Mouse (Mus musculus) MEL (cell line): ENCODE data around the gene Usp39. TPM values are rescaled to one million over a fixed set of nuclear protein-coding genes. Genes with fewer than 3 reads are reported as not detected.

ENCODE experiments used
- DNase-seq: peaks from one replicate; pipeline ENCODE4 v3.0.0; 2011; ENCODE audit warnings: low read depth, low spot score
- H3K27ac ChIP-seq: 2 replicates; pipeline ENCODE4 v1.5.1; 2012; ENCODE audit warnings: low read depth, mild to moderate bottlenecking, control low read depth, low read length, moderate library complexity; ENCODE audit not compliant: control insufficient read depth
- H3K27me3 ChIP-seq, 2 experiments: fragments of 150-350 bp in 1 of 2; sonication (generic) in 1 of 2; 2 replicates each; pipeline ENCODE4 v1.6.1; 2012; ENCODE audit warnings: low read length in 2 of 2, mild to moderate bottlenecking in 2 of 2, improper control_type of control experiment in 1 of 2, moderate library complexity in 1 of 2; ENCODE audit not compliant: insufficient read depth in 2 of 2, control insufficient read depth in 1 of 2
- H3K36me3 ChIP-seq, 2 experiments: 2 replicates each; pipeline ENCODE4 v1.6.1; 2012 to 2014; ENCODE audit warnings: low read length in 2 of 2, improper control_type of control experiment in 1 of 2, inconsistent platforms in 1 of 2, mild to moderate bottlenecking in 1 of 2; ENCODE audit not compliant: insufficient read depth in 2 of 2, control insufficient read depth in 1 of 2
- H3K4me1 ChIP-seq, 2 experiments: fragments of 150-350 bp in 1 of 2; sonication (generic) in 1 of 2; 2 replicates each; pipeline ENCODE4 v1.6.1; 2012; ENCODE audit warnings: low read length in 2 of 2, improper control_type of control experiment in 1 of 2, mild to moderate bottlenecking in 1 of 2; ENCODE audit not compliant: insufficient read depth in 2 of 2, control insufficient read depth in 1 of 2
- H3K4me3 ChIP-seq, 2 experiments: fragments of 150-350 bp in 1 of 2; sonication (generic) in 1 of 2; 2 replicates each; pipeline ENCODE4 v1.5.1; 2012; ENCODE audit warnings: low read depth in 2 of 2, low read length in 2 of 2, mild to moderate bottlenecking in 2 of 2, moderate library complexity in 2 of 2, control low read depth in 1 of 2, improper control_type of control experiment in 1 of 2; ENCODE audit not compliant: control insufficient read depth in 1 of 2, insufficient read depth in 1 of 2
- H3K79me2 ChIP-seq: 2 replicates; pipeline ENCODE4 v1.6.1; 2012; ENCODE audit warnings: mild to moderate bottlenecking, low read length, moderate library complexity; ENCODE audit not compliant: control insufficient read depth, poor library complexity, insufficient read depth
- H3K9ac ChIP-seq: 2 replicates; pipeline ENCODE4 v1.6.1; 2012; ENCODE audit warnings: low read depth, mild to moderate bottlenecking, control low read depth, low read length, moderate library complexity; ENCODE audit not compliant: control insufficient read depth, poor library complexity, severe bottlenecking
- H3K9me3 ChIP-seq: fragments of 150-350 bp; sonication (generic); replicated peaks from 2 replicates; pipeline ENCODE4 v1.6.1; 2012; ENCODE audit warnings: mild to moderate bottlenecking, low read length, improper control_type of control experiment, moderate library complexity; ENCODE audit not compliant: insufficient read depth
- CHD2 ChIP-seq: IDR thresholded peaks from 2 replicates; pipeline ENCODE4 v1.6.1; 2011; ENCODE audit warnings: low read length, improper control_type of control experiment
- CTCF ChIP-seq, 3 experiments: IDR thresholded peaks in 2 of 3; conservative IDR thresholded peaks in 1 of 3; 2 replicates each; pipeline ENCODE4 v1.5.1; 2011 to 2012; ENCODE audit warnings: low read length in 3 of 3, low read depth in 2 of 3, mild to moderate bottlenecking in 2 of 3, improper control_type of control experiment in 1 of 3, inconsistent platforms in 1 of 3, mixed read lengths in 1 of 3, moderate library complexity in 1 of 3; ENCODE audit not compliant: control insufficient read depth in 1 of 3, insufficient read depth in 1 of 3, poor library complexity in 1 of 3, severe bottlenecking in 1 of 3
- ELF1 ChIP-seq: IDR thresholded peaks from 2 replicates; pipeline ENCODE4 v1.6.1; 2014; ENCODE audit warnings: low read depth, mild to moderate bottlenecking, inconsistent platforms, low read length, improper control_type of control experiment, moderate library complexity
- EP300 ChIP-seq, 2 experiments: IDR thresholded peaks; 2 replicates each; pipeline ENCODE4 v1.6.1; 2011; ENCODE audit warnings: improper control_type of control experiment in 2 of 2, low read length in 2 of 2, low read depth in 1 of 2, mild to moderate bottlenecking in 1 of 2
- GABPA ChIP-seq: IDR thresholded peaks from 2 replicates; pipeline ENCODE4 v1.6.1; 2012; ENCODE audit warnings: low read depth, mild to moderate bottlenecking, inconsistent platforms, low read length, improper control_type of control experiment, moderate library complexity
- GATA1 ChIP-seq: IDR thresholded peaks from 2 replicates; pipeline ENCODE4 v1.6.1; 2011; ENCODE audit warnings: low read depth, low read length, improper control_type of control experiment
- HCFC1 ChIP-seq: IDR thresholded peaks from 2 replicates; pipeline ENCODE4 v1.6.1; 2012; ENCODE audit warnings: low read depth, mild to moderate bottlenecking, inconsistent platforms, low read length, improper control_type of control experiment, moderate library complexity
- KAT2A ChIP-seq: conservative IDR thresholded peaks from 2 replicates; pipeline ENCODE4 v1.6.1; 2012; ENCODE audit warnings: low read depth, low read length, improper control_type of control experiment, inconsistent platforms
- MAX ChIP-seq: IDR thresholded peaks from 2 replicates; pipeline ENCODE4 v1.6.1; 2011; ENCODE audit warnings: low read length, improper control_type of control experiment
- MEF2A ChIP-seq: IDR thresholded peaks from 2 replicates; pipeline ENCODE4 v1.6.1; 2014; ENCODE audit warnings: low read depth, mild to moderate bottlenecking, inconsistent platforms, low read length, improper control_type of control experiment; ENCODE audit not compliant: poor library complexity, insufficient replicate concordance, severe bottlenecking; ENCODE audit errors: extremely low read depth
- MXI1 ChIP-seq: IDR thresholded peaks from 2 replicates; pipeline ENCODE4 v1.6.1; 2011; ENCODE audit warnings: mild to moderate bottlenecking, low read depth, low read length, improper control_type of control experiment
- MYB ChIP-seq: IDR thresholded peaks from 2 replicates; pipeline ENCODE4 v1.6.1; 2011; ENCODE audit warnings: mild to moderate bottlenecking, low read depth, low read length, improper control_type of control experiment
- MYC ChIP-seq: IDR thresholded peaks from 2 replicates; pipeline ENCODE4 v1.6.1; 2011; ENCODE audit warnings: low read depth, mild to moderate bottlenecking, low read length, improper control_type of control experiment, moderate library complexity
- NELFE ChIP-seq: IDR thresholded peaks from 2 replicates; pipeline ENCODE4 v1.6.1; 2011; ENCODE audit warnings: low read depth, low read length, improper control_type of control experiment
- POLR2AphosphoS2 ChIP-seq: IDR thresholded peaks from 2 replicates; pipeline ENCODE4 v1.6.1; 2011; ENCODE audit warnings: low read length, improper control_type of control experiment
- RAD21 ChIP-seq: IDR thresholded peaks from 2 replicates; pipeline ENCODE4 v1.6.1; 2011; ENCODE audit warnings: mild to moderate bottlenecking, low read depth, low read length, improper control_type of control experiment
- SMC3 ChIP-seq: IDR thresholded peaks from 2 replicates; pipeline ENCODE4 v1.6.1; 2011; ENCODE audit warnings: low read depth, low read length, improper control_type of control experiment
- TAL1 ChIP-seq: IDR thresholded peaks from 2 replicates; pipeline ENCODE4 v1.6.1; 2012; ENCODE audit warnings: mild to moderate bottlenecking, inconsistent platforms, low read length, moderate library complexity, mixed read lengths
- UBTF ChIP-seq: IDR thresholded peaks from 2 replicates; pipeline ENCODE4 v1.6.1; 2012; ENCODE audit warnings: low read depth, mild to moderate bottlenecking, inconsistent platforms, low read length, improper control_type of control experiment, moderate library complexity, borderline replicate concordance; ENCODE audit not compliant: insufficient read depth
- ZC3H11A ChIP-seq: IDR thresholded peaks from 2 replicates; pipeline ENCODE4 v1.6.1; 2012; ENCODE audit warnings: low read depth, mild to moderate bottlenecking, inconsistent platforms, low read length, improper control_type of control experiment
- ZKSCAN1 ChIP-seq: IDR thresholded peaks from 2 replicates; pipeline ENCODE4 v1.6.1; 2012; ENCODE audit warnings: low read depth, mild to moderate bottlenecking, inconsistent platforms, low read length, improper control_type of control experiment, moderate library complexity
- ZMIZ1 ChIP-seq: IDR thresholded peaks from 2 replicates; pipeline ENCODE4 v1.6.1; 2012; ENCODE audit warnings: low read depth, mild to moderate bottlenecking, inconsistent platforms, low read length, improper control_type of control experiment, moderate library complexity
- ZNF384 ChIP-seq: IDR thresholded peaks from 2 replicates; pipeline ENCODE4 v1.6.1; 2012; ENCODE audit warnings: low read depth, mild to moderate bottlenecking, inconsistent platforms, low read length, improper control_type of control experiment
- polyA plus RNA-seq, 2 experiments: library from polyadenylated mRNA; stranded (reverse) in 1 of 2; unstranded in 1 of 2; fragments of >175 nt in 1 of 2; fragments of >200 nt in 1 of 2; gene quantifications; 2 replicates each; pipeline versions ENCODE4 v1.2.1 to v1.2.4; 2012; ENCODE audit warnings: low replicate concordance in 2 of 2, low read depth in 1 of 2; ENCODE audit not compliant: insufficient read length in 2 of 2, insufficient read depth in 1 of 2, missing spikeins in 1 of 2
- total RNA-seq: library from RNA; depleted of rRNA; stranded (reverse); fragments of 300-350 nt; gene quantifications from 2 replicates; pipeline ENCODE4 v1.2.3, GENCODE M21; 2012

Usp39 gene
- total and polyA plus RNA-seq, 3 experiments = 103 to 106 TPM; not detected in 1

DNA sequence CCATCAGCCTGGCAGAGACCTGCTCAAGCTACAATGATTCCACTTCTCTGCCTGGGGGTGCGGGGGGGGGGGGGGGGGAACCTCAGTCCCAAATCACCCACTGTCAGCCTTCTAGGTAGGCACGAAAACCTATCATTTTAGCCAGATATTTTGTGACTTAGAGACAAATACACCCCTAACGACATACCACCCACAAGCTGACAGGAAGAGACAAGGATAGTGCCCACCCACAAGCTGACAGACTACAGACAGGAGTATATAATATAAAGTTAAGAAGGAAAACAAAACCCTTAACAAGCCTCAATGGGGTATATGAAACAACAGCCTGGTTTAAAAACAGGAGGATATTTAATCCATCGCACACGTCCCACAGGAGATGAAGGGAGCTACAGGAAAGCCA lies 26.5 kb downstream of the Usp39 start:
- Histone ChIP-seq H3K4me3 (no peak overlapping the region), H3K79me2 (no peaks in the 10 kb centered on the region), H3K9ac (no peak overlapping the region), H3K27ac (no peak overlapping the region), H3K9me3 (no peaks in the 10 kb centered on the region), H3K36me3 (peaks cover 0 to 19% of the 10 kb centered on the region in 2 experiments; a peak in 2 of 4 replicates), H3K4me1 (no peaks in the 10 kb centered on the region), H3K27me3 (no peaks in the 10 kb centered on the region)
- no peak for TF ChIP-seq GABPA
- TF ChIP-seq ZNF384 = no peak
- no peak for TF ChIP-seq RAD21
- no peak for TF ChIP-seq MYB
- no peak for TF ChIP-seq ZKSCAN1
- no peak for TF ChIP-seq ELF1
- TF ChIP-seq GATA1 = no peak
- no peak for TF ChIP-seq TAL1
- no peak for TF ChIP-seq MEF2A
- TF ChIP-seq CTCF (IDR thresholded peaks at IDR 0.05 in 2 of 3, conservative IDR thresholded peaks at IDR 0.05 in 1 of 3; ENCODE audit: control insufficient read depth in 1 of 3, insufficient read depth in 1 of 3, low read depth in 2 of 3, low read length in 3 of 3, poor library complexity in 1 of 3, severe bottlenecking in 1 of 3) = no peak
- TF ChIP-seq NELFE = no peak
- no peak for TF ChIP-seq MYC
- no peak for TF ChIP-seq SMC3
- no peak for TF ChIP-seq MAX
- no peak for TF ChIP-seq KAT2A
- DNase-seq = no peak

DNA sequence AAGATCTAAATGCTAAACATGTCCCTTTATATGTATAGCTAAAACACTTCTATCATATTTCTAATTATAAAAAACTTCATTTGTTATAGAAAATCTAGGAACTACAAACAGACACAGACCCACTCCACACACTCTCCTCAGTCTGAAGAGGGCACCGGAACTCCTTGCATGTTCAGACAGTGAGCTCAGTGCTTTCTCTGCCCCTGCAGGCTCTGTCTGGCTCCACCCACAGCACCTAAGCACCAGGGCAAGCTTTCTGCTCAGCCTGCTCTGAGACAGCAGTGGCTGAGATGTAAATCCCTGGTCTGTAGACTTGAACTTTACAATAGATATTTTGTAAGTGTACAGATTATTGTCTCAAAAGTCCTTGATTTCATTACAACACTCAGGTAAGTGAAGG lies 28.9 kb downstream of the Usp39 start:
- peaks cover 0 to 15% of the 10 kb centered on the region in 2 experiments; a peak in 2 of 4 replicates for H3K36me3 ChIP-seq

More for the DNA sequence above, 28.9 kb downstream of the Usp39 start:
- Histone ChIP-seq H3K9me3 (no peaks in the 10 kb centered on the region), H3K27ac (no peak overlapping the region), H3K9ac (no peak overlapping the region), H3K27me3 (no peaks in the 10 kb centered on the region), H3K79me2 (no peaks in the 10 kb centered on the region), H3K4me1 (no peaks in the 10 kb centered on the region), H3K4me3 (no peak overlapping the region)
- DNase-seq = no peak
- TF ChIP-seq ZMIZ1 (no peak), POLR2AphosphoS2 (no peak), CHD2 (no peak), ZC3H11A (no peak), SMC3 (no peak), EP300 (IDR thresholded peaks at IDR 0.05; ENCODE audit: low read depth in 1 of 2, low read length in 2 of 2) (no peak), GABPA (no peak), MXI1 (no peak), UBTF (no peak), ZKSCAN1 (no peak), HCFC1 (no peak)
